Mouse (Mus musculus): ENCODE measurements at regions not wholly inside any gene's neighbourhood (a gene's known extent, or its start where the extent isn't known, plus 50 kb on each side); places are given as distances from the start of the nearest gene placed in this dataset.

DNA sequence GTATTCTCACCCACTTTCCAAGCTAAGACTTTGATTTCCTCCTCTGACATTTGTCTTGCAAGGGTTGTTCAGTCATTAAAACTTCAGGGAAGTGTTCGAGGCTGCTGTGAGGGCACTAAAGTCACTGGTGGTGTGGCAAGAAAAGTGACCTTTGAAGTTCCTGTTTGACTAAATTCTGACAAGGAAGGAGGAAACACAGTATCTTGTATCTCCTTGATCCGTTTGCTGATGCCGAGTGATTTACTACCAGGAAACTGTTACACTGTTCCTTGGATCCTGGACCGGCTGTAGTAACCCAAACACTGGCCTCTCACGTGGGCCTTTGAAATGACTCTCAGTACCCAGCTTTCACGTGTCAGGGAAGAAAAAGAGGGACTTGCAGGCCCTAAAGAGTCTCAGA lies 53.5 kb upstream of the Ralgapa2 start:
- WGBS: 89% methylated on average over 6 of the region's 6 CpGs
- ATAC-seq (no peak), DNase-seq (ENCODE audit: low spot score) (no peak)
- H3K9me3 ChIP-seq (replicated peaks; ENCODE audit: control insufficient read depth, low read length): no peaks in the 10 kb centered on the region
- no peaks in the 10 kb centered on the region for H3K4me1 ChIP-seq (ENCODE audit: control insufficient read depth, insufficient read depth, low read length)
- no peaks in the 10 kb centered on the region for H3K27me3 ChIP-seq (replicated peaks; ENCODE audit: control insufficient read depth, insufficient read depth, low read length)
- H3K27ac ChIP-seq (ENCODE audit: low read depth, low read length): no peak overlapping the region
- H3K4me3 ChIP-seq (ENCODE audit: low read depth, low read length): no peak overlapping the region
- no peaks in the 10 kb centered on the region for H3K36me3 ChIP-seq (ENCODE audit: control insufficient read depth, insufficient read depth, low read length)
- no peak overlapping the region for H3K4me2 ChIP-seq (ENCODE audit: low read length)
- no peak overlapping the region for H3K9ac ChIP-seq (ENCODE audit: low read length)

DNA sequence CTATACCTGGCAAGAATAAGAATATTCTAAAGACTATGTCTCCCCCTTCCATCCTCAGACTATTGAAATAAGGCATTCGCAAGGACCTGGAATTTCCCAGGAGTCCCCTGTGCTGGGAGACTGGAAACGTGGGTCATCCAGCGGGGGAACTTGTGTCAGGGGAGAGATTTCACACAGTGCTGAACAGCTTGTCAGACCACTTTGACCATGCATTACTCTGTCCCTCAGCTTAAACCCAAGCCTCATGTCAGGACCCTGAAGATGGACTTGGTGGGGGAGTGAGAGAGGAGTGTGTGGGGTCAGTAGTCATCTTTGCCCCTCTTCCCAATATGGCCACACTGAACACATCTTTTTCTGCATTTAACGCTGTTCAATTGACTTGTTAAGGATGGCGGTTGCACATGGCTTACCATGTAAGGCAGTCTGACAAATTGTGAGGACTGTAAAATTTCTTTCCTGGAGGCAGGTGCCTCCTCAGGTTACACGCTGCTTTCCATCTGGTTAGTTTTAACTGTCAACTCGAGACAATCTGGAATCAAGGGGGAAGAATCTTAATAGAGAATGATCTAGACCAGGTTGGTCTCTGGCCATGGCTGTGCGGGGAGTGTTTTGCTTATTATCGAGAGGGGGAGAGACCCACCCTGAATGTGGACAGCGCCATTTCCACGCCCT lies 56.2 kb upstream of the Ralgapa2 start:
- Histone ChIP-seq H3K27me3 (replicated peaks; ENCODE audit: control insufficient read depth, insufficient read depth, low read length) (no peaks in the 10 kb centered on the region), H3K9me3 (replicated peaks; ENCODE audit: control insufficient read depth, low read length) (no peaks in the 10 kb centered on the region), H3K4me2 (ENCODE audit: low read length) (no peak overlapping the region), H3K27ac (ENCODE audit: low read depth, low read length) (no peak overlapping the region), H3K4me3 (ENCODE audit: low read depth, low read length) (no peak overlapping the region), H3K36me3 (ENCODE audit: control insufficient read depth, insufficient read depth, low read length) (no peaks in the 10 kb centered on the region), H3K4me1 (ENCODE audit: control insufficient read depth, insufficient read depth, low read length) (no peaks in the 10 kb centered on the region), H3K9ac (ENCODE audit: low read length) (no peak overlapping the region)
- DNase-seq (ENCODE audit: low spot score) (no peak), ATAC-seq (no peak)
- 88% methylated on average over 11 of the region's 11 CpGs for WGBS

DNA sequence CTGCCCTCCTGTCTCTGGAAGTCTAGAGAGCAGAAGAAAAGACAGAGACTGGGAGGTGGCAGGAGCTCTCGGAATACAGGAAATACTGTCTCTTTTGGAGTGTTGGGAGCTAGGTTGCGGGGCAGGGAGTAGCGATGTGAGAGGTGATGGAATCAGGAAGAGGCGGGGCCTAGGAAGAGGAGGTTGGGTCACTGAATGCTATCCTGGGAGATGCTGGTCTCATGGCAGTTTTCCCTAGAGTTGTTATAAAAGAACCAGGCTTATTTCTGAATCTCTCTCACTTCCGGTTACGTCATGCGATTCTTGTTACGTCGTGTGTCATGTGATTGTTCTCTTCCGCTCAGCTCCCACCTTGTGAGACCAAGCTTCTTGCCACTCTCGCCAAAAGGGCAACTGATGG lies 58.9 kb upstream of the Ralgapa2 start:
- ATAC-seq: no peak
- no peak overlapping the region for H3K4me3 ChIP-seq (ENCODE audit: low read depth, low read length)
- 93% methylated on average over 11 of the region's 11 CpGs for WGBS

DNA sequence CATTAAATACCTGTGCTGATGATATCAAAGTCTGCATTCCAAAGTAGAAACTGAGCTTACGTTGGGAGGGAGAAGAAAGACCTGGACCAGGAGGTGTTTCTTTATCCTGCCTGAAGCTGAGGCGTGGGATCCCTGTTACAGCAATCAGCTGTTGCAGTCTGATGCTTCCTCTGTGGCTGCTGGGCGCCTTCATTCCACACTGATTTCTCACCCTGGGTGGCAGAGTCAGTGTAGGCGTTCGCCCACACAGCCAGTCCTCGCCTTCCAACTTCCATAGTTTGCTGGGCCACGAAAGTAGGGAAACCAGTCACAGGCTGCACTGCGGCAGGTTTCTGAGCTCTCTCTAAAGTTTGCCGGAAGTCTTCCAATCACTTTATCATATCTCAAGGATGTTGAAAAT lies 59.7 kb upstream of the Ralgapa2 start:
- 95% methylated on average over 9 of the region's 9 CpGs for WGBS
- no peak overlapping the region for H3K9ac ChIP-seq (ENCODE audit: low read length)
- H3K4me1 ChIP-seq (ENCODE audit: control insufficient read depth, insufficient read depth, low read length): no peaks in the 10 kb centered on the region
- no peak overlapping the region for H3K4me2 ChIP-seq (ENCODE audit: low read length)
- H3K36me3 ChIP-seq (ENCODE audit: control insufficient read depth, insufficient read depth, low read length): no peaks in the 10 kb centered on the region
- no peak for ATAC-seq
- H3K27ac ChIP-seq (ENCODE audit: low read depth, low read length): no peak overlapping the region
- no peaks in the 10 kb centered on the region for H3K27me3 ChIP-seq (replicated peaks; ENCODE audit: control insufficient read depth, insufficient read depth, low read length)
- no peak for DNase-seq (ENCODE audit: low spot score)
- no peaks in the 10 kb centered on the region for H3K9me3 ChIP-seq (replicated peaks; ENCODE audit: control insufficient read depth, low read length)
- no peak overlapping the region for H3K4me3 ChIP-seq (ENCODE audit: low read depth, low read length)

More for the DNA sequence above, 58.9 kb upstream of the Ralgapa2 start:
- DNase-seq (ENCODE audit: low spot score): no peak
- H3K36me3 ChIP-seq (ENCODE audit: control insufficient read depth, insufficient read depth, low read length): no peaks in the 10 kb centered on the region
- H3K4me1 ChIP-seq (ENCODE audit: control insufficient read depth, insufficient read depth, low read length): no peaks in the 10 kb centered on the region
- H3K27me3 ChIP-seq (replicated peaks; ENCODE audit: control insufficient read depth, insufficient read depth, low read length): no peaks in the 10 kb centered on the region
- no peaks in the 10 kb centered on the region for H3K9me3 ChIP-seq (replicated peaks; ENCODE audit: control insufficient read depth, low read length)
- H3K9ac ChIP-seq (ENCODE audit: low read length): no peak overlapping the region
- H3K27ac ChIP-seq (ENCODE audit: low read depth, low read length): no peak overlapping the region
- no peak overlapping the region for H3K4me2 ChIP-seq (ENCODE audit: low read length)

DNA sequence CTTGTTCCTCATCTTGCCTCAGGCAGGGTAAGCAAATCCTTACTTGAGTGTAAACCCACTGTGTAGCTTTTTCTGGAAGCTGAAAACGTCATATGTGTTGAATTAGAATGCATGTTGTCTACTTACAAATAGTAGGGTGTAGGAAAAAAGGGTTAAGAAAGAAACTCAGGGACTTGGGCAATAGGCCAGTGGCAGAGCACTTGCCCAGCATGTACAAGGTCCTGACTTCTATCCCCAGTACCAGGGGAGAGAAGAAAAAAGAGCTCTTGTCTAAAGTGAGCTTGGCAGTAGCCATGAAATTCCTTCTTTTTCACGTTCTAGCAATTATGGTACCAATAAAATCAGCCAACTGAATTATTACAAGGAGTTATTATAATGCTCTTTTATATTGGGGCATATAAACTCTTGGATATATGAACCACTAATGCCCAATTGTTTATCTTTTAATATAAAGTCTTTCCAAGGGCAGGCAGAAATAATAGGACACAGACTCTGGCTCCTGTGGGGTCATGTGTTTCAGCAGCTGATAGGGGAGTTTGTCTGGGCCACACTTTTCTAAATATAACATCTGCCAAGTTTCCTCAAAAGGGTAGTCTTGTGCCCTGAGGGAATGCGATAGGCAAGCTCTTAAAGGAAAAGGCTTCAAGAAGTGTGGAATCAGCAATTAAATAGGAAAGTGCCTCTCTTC lies 63.6 kb upstream of the Ralgapa2 start:
- Histone ChIP-seq H3K27ac (ENCODE audit: low read depth, low read length) (no peak overlapping the region), H3K36me3 (ENCODE audit: control insufficient read depth, insufficient read depth, low read length) (no peaks in the 10 kb centered on the region), H3K9ac (ENCODE audit: low read length) (no peak overlapping the region), H3K9me3 (replicated peaks; ENCODE audit: control insufficient read depth, low read length) (no peaks in the 10 kb centered on the region), H3K4me3 (ENCODE audit: low read depth, low read length) (no peak overlapping the region), H3K4me2 (ENCODE audit: low read length) (no peak overlapping the region), H3K27me3 (replicated peaks; ENCODE audit: control insufficient read depth, insufficient read depth, low read length) (no peaks in the 10 kb centered on the region), H3K4me1 (ENCODE audit: control insufficient read depth, insufficient read depth, low read length) (no peaks in the 10 kb centered on the region)
- ATAC-seq: no peak
- WGBS: 67% methylated on average over 3 of the region's 3 CpGs
- no peak for DNase-seq (ENCODE audit: low spot score)

DNA sequence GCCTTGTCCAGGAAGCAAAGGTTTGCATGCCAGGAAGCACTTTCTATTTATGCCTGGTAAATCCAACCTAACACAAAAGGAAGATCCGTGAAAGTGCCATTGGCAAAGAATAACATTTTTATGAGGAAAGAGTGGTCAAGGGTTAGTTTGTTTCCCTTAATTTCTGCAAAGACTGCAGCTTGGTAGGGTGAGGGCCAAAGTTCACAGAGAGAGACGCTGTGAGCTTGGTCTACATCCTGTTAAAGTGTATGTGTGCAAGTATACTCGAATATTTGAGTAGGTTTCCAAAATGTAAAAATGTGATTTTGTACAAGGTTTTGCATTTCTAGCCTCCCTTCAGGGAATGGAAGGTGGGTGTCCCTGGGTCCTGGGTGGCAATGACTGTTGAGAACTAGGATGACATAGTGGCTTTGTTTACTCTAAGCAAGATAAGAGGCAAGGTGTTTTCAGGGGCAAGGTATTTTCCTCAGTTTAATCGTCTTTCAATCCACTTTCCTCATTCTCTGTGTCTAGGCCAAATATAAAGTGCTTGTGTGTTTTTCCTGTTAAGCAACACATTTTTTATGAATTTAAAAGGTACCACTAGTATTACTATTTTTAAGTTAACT lies 64.3 kb upstream of the Ralgapa2 start:
- no peak overlapping the region for H3K27ac ChIP-seq (ENCODE audit: low read depth, low read length)
- no peak overlapping the region for H3K4me2 ChIP-seq (ENCODE audit: low read length)
- no peaks in the 10 kb centered on the region for H3K27me3 ChIP-seq (replicated peaks; ENCODE audit: control insufficient read depth, insufficient read depth, low read length)
- no peaks in the 10 kb centered on the region for H3K36me3 ChIP-seq (ENCODE audit: control insufficient read depth, insufficient read depth, low read length)
- H3K4me3 ChIP-seq (ENCODE audit: low read depth, low read length): no peak overlapping the region
- no peaks in the 10 kb centered on the region for H3K4me1 ChIP-seq (ENCODE audit: control insufficient read depth, insufficient read depth, low read length)
- no peak for ATAC-seq
- DNase-seq (ENCODE audit: low spot score): no peak
- 81% methylated on average over 4 of the region's 4 CpGs for WGBS
- no peaks in the 10 kb centered on the region for H3K9me3 ChIP-seq (replicated peaks; ENCODE audit: control insufficient read depth, low read length)
- H3K9ac ChIP-seq (ENCODE audit: low read length): no peak overlapping the region

DNA sequence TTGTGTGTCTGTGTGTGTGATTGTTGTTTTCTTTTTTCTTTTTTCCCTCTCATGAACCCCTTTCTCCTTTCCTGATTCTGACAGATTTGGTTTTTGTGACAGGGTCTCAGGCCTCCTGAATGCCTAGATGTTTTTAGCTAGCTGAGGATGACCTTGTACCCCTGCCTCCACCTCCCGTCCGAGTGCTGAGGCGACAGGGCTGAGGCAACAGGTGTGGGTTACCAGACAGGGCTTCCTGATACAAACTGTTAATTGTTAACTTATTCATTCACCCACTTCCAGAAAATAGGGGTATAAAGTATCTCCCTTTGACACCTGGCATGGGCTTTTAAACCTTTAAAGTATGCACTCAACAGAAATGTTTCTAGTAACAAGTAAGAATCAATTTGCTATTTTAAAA lies 65.0 kb upstream of the Ralgapa2 start:
- no peak overlapping the region for H3K4me2 ChIP-seq (ENCODE audit: low read length)
- H3K9ac ChIP-seq (ENCODE audit: low read length): no peak overlapping the region
- no peaks in the 10 kb centered on the region for H3K9me3 ChIP-seq (replicated peaks; ENCODE audit: control insufficient read depth, low read length)
- no peak for DNase-seq (ENCODE audit: low spot score)
- no peaks in the 10 kb centered on the region for H3K27me3 ChIP-seq (replicated peaks; ENCODE audit: control insufficient read depth, insufficient read depth, low read length)
- no peaks in the 10 kb centered on the region for H3K36me3 ChIP-seq (ENCODE audit: control insufficient read depth, insufficient read depth, low read length)
- no peak overlapping the region for H3K4me3 ChIP-seq (ENCODE audit: low read depth, low read length)
- 79% methylated on average over 3 of the region's 3 CpGs for WGBS
- no peaks in the 10 kb centered on the region for H3K4me1 ChIP-seq (ENCODE audit: control insufficient read depth, insufficient read depth, low read length)
- H3K27ac ChIP-seq (ENCODE audit: low read depth, low read length): no peak overlapping the region
- ATAC-seq: no peak

DNA sequence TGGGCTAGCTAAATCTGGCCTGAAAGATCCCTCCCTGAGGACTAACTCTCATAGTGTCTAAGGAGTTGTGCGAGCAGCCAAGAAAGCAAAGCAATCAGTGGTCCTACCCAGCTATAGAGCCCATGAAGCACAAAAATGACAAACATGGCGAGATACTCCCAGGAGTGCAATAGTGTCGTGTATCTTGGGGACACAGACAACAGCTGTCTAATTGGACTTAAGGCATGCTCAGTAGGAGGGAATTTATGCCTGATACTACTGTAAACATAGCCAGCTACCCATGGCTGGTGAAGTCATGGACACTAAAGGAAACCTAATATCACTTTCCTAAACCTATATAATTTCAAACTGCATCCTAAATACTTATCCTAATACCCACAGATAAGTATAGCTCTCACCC lies 69.1 kb upstream of the Ralgapa2 start:
- no peak for DNase-seq (ENCODE audit: low spot score)
- ATAC-seq: no peak
- Histone ChIP-seq H3K4me3 (ENCODE audit: low read depth, low read length) (no peak overlapping the region), H3K36me3 (ENCODE audit: control insufficient read depth, insufficient read depth, low read length) (no peaks in the 10 kb centered on the region), H3K9ac (ENCODE audit: low read length) (no peak overlapping the region), H3K27ac (ENCODE audit: low read depth, low read length) (no peak overlapping the region), H3K4me2 (ENCODE audit: low read length) (no peak overlapping the region), H3K9me3 (replicated peaks; ENCODE audit: control insufficient read depth, low read length) (no peaks in the 10 kb centered on the region), H3K4me1 (ENCODE audit: control insufficient read depth, insufficient read depth, low read length) (no peaks in the 10 kb centered on the region), H3K27me3 (replicated peaks; ENCODE audit: control insufficient read depth, insufficient read depth, low read length) (no peaks in the 10 kb centered on the region)
- 88% methylated on average over 3 of the region's 3 CpGs for WGBS

DNA sequence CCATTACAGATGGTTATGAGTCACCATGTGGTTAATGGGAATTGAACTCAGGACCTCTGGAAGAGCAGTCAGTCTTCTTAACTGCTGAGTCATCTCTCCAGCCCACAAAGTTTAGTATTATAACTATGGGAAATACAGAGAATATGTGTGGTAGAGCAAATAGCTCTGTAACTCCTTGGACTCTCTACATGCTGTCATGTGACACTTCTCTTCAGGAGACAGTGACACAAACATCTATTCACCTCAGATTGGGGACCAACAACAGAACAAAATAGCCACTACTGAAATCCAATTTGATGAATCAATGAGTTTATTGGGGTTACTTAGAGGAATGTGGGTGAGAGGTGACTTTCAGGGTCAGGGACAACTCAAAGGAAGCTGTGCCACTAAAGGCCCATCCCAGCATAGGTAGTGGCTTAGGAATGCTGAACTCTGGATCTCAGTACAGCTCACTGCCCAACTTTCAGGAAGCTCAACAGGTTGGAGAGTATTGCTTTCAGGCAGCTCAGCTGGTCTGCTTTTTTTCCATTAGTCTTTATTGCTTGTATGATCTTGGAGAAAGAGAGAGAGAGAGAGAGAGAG lies 71.8 kb upstream of the Ralgapa2 start:
- ATAC-seq (no peak), DNase-seq (ENCODE audit: low spot score) (no peak)
- no peaks in the 10 kb centered on the region for H3K9me3 ChIP-seq (replicated peaks; ENCODE audit: control insufficient read depth, low read length)
- H3K4me3 ChIP-seq (ENCODE audit: low read depth, low read length): no peak overlapping the region
- no peak overlapping the region for H3K4me2 ChIP-seq (ENCODE audit: low read length)
- H3K36me3 ChIP-seq (ENCODE audit: control insufficient read depth, insufficient read depth, low read length): no peaks in the 10 kb centered on the region
- H3K27me3 ChIP-seq (replicated peaks; ENCODE audit: control insufficient read depth, insufficient read depth, low read length): no peaks in the 10 kb centered on the region
- H3K27ac ChIP-seq (ENCODE audit: low read depth, low read length): no peak overlapping the region
- H3K4me1 ChIP-seq (ENCODE audit: control insufficient read depth, insufficient read depth, low read length): no peaks in the 10 kb centered on the region
- no peak overlapping the region for H3K9ac ChIP-seq (ENCODE audit: low read length)

Data from forebrain, embryonic 14.5 days (tissue).